Mouse (Mus musculus) ES-Bruce4 (cell line): ENCODE measurements at regions not wholly inside any gene's neighbourhood (a gene's known extent, or its start where the extent isn't known, plus 50 kb on each side); places are given as distances from the start of the nearest gene placed in this dataset.

Experiments
- CTCF ChIP-seq: IDR thresholded peaks from one replicate; pipeline ENCODE4 v1.8.1; 2011; ENCODE audit warnings: low read depth, low read length
- EP300 ChIP-seq: IDR thresholded peaks from 2 replicates; pipeline ENCODE4 v1.6.1; 2011; ENCODE audit warnings: low read depth, low read length; ENCODE audit not compliant: insufficient read depth
- POLR2A ChIP-seq: IDR thresholded peaks from one replicate; pipeline ENCODE4 v1.8.1; 2011; ENCODE audit warnings: low read length; ENCODE audit not compliant: insufficient read depth

- TF ChIP-seq POLR2A (no peak), CTCF (no peak), EP300 (no peak)
Measured at GRCm38 (mm10) chr6:26779551-26779950, 970.5 kb upstream of the Pot1a start.
